8 mouse cellular contexts compared by ENCODE assay signal in the genomic region with DNA sequence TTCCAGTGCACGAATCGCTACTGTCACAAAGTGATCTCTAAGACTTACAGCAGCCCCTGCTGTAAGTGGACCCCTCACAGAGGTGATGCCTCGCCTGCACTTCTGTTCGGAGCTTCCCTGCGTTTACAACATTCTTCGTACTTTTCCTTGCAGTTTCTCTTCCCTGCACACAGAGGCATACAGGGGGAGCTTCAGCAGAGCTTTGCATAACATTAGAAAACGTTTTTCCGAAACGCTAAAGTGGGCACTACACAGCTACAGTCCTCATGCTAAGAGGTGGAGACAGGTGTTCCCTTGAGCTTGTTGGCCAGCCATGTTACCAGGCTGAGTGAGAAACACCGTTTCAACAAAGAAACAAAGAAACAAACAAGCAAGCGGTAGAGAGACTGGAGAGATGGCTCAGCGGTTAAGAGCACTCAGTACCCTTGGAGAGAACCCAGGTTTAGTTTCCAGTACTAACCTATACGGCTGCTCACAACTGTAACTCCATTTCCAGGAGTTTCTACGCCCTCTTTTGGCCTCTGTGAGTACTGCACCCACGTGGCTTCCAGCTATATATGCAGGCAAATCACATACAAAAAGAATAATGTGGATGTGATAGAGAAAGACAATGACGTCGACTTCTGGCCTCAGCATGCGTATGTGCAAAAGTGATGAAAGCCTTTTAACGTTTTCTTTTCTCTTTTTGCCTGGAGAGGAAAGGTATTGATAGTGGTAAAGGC.
DNase-seq lines count a peak whose midpoint lies in the region; TF ChIP-seq lines count a peak whose summit lies in the region.

No protein-coding gene starts in this region.

- TF ChIP-seq POLR2A in lung, adult 2 months (IDR thresholded peaks at IDR 0.05; ENCODE audit: borderline replicate concordance, extremely low read depth, low read depth, low read length): no peak

- H3K9me3 ChIP-seq in heart, embryonic 10.5 days: no peaks in the 10 kb centered on the region

- intact Hi-C loops in left cerebral cortex, adult 2 months (cut with DNase I): no loop called here

- 60% methylated on average over 19 of the region's 19 CpGs for WGBS in heart, embryonic 10.5 days
- 70% methylated on average over 19 of the region's 19 CpGs for WGBS in lung, adult 2 months

- H3K4me3 ChIP-seq in left cerebral cortex, adult 2 months: no peak overlapping the region
- H3K4me3 ChIP-seq in heart, embryonic 10.5 days: no peak overlapping the region
- H3K4me3 ChIP-seq in lung, adult 2 months (replicated peaks; ENCODE audit: extremely low read depth, low read depth, low read length): no peak overlapping the region

- no peak overlapping the region for H3K27ac ChIP-seq in left cerebral cortex, adult 2 months
- H3K27ac ChIP-seq in heart, embryonic 10.5 days: peak overlapping the region; percentile 84

- H3K4me1 ChIP-seq in heart, embryonic 10.5 days: peaks cover 50% of the 10 kb centered on the region
- H3K4me1 ChIP-seq in lung, adult 2 months (ENCODE audit: control insufficient read depth, insufficient read depth, low read length): peaks cover 2% of the 10 kb centered on the region; the same call in 1 of the 2 replicates

- peak; percentile 55 for TF ChIP-seq CTCF in left cerebral cortex, adult 2 months (IDR thresholded peaks at IDR 0.05)
- TF ChIP-seq CTCF in lung, adult 2 months (IDR thresholded peaks at IDR 0.05; ENCODE audit: insufficient read depth, low read length): peak; percentile 31

- peak; percentile 45 for DNase-seq in adrenal gland, postnatal 10 days
- no peak for DNase-seq in adrenal gland, postnatal 25 days
- DNase-seq in left cerebral cortex, adult 2 months (ENCODE audit: extremely low spot score in 1 of 2, low spot score in 2 of 2): peak in 1 of 2 experiments; percentile 37
- DNase-seq in left cerebral cortex, adult 11 months (ENCODE audit: low spot score): no peak
- no peak for DNase-seq in heart, embryonic 10.5 days (ENCODE audit: low spot score)
- peak; percentile 52 for DNase-seq in lung, adult 2 months
- DNase-seq in testis, postnatal 14 days (ENCODE audit: low spot score): peak; percentile 26
- DNase-seq in ovary, postnatal 36 days (ENCODE audit: low spot score): no peak

- no peaks in the 10 kb centered on the region for H3K27me3 ChIP-seq in heart, embryonic 10.5 days (ENCODE audit: insufficient read depth, poor library complexity, severe bottlenecking)

- peaks cover 5% of the 10 kb centered on the region; the same call in 1 of the 2 replicates for H3K36me3 ChIP-seq in heart, embryonic 10.5 days

Comparison
In these comparisons a context has a peak if more than half of its experiments do, and no peak if none do; other contexts are left out.
1. DNase-seq: peak in adrenal gland, postnatal 10 days (single experiment), lung, adult 2 months (single experiment) and testis, postnatal 14 days (single experiment); none in adrenal gland, postnatal 25 days (single experiment), left cerebral cortex, adult 11 months (single experiment), heart, embryonic 10.5 days (single experiment) and ovary, postnatal 36 days (single experiment).